Mouse (Mus musculus) urinary bladder, postnatal 36 days (tissue): Measurements from ENCODE around the gene Rufy1.
"Not testable (repeated sequence)": the region's sequence is repeated elsewhere in the genome, so short reads cannot be mapped to it uniquely, and the experiment has no call there.

ENCODE experiments used
- DNase-seq, 2 experiments: peaks; one replicate each; pipeline ENCODE4 v3.0.0; 2022; ENCODE audit warnings: low spot score in 2 of 2, mixed read lengths in 1 of 2

The Rufy1 gene

DNA sequence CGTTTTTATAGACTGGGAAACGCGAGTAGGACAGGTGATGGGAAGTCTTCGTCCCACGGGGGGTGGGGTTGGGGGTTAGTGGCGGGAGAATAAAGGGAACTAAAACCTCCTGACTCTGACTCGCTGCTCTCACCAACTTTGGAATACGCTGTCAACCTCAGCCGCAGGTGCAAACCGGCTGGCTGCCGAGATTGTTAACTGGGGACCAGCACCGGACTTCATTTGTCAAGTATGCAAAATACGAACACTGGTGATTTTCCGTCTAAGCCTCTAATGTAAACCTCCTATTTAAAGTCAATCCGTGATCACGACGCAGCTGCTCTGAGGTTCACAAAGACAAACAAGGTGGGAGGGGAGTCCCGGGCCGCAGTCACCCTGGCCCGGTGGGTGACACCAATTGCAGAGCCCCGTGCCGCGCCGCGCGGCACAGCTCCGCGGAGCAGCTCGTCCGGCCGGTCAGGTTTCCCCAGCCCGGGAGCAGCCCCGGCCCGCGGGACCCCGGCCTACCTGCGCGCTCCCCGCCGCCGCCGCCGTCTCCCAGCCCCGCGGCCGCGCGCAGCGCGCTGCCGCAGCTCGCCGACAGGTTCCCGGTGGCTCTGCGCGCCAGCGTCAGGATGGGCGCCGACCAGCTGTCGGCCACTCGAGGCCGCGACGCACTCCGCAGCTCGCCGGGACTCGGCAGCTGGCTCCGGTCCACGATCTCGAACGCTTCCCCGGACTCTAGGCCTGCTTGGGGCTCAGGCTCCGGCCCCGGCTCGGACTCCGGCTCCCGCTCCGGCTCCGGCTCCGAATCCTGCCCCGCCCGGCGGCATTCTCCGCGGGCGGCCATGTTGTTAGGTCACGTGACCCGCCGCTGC is at the start of gene Rufy1:
Gene Rufy1, minus strand, starts transcription at position 849 of the 857 bp plus-strand sequence.
- peak; percentile 82 to 83 for DNase-seq

DNA sequence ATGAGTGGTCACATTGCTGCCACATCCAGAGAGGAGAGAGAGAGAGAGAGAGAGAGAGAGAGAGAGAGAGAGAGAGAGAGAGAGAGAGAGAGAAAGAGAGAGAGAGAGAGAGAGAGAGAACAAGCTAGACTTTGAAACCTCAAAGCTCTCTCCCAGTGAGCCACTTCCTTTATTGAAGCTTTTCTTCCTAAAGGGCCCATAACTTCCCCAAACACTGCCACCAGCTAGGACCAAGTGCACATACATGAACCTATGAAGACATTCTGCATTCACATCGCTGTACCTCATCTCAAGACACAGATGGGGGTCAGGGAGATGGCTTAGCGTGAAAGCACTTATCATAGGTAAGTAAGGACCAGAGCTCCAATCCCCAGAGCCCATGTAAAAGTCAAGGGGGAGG is 47.1 kb upstream of the Rufy1 start:
- no peak for DNase-seq

DNA sequence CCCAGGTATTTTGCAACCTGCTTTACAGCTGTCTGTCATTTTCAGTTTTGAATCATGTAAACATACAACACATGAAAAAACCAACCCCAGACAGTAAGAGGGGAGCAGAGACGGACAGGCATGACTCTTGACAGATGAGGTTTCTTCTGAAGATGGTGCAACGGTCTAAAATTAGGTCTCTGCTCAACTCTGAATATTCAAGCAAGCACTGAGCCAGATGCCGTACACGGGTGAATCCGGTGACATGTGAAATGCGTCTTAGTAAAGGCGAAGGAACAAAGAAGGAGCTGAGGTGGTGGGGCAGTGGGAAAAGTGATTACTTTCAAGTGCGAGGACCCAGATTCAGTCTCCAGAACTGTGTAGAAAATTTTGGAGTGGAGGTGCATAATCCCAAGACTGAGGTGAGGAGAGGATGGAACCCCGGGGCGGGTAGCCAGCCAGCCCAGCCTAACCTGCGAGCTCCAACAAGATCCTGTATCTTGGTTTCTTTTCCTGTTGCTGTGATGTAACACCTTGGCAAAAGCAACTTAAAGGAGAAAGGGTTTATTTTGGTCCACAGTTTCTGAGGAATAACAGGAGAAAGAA is 46.7 kb upstream of the Rufy1 start:
- DNase-seq = no peak

GRCm38 (mm10) chr11:50476971-50477370 is 46.0 kb upstream of the Rufy1 start:
- DNase-seq = no peak

GRCm38 (mm10) chr11:50473933-50474332 is 43.0 kb upstream of the Rufy1 start:
- DNase-seq = no peak

DNA sequence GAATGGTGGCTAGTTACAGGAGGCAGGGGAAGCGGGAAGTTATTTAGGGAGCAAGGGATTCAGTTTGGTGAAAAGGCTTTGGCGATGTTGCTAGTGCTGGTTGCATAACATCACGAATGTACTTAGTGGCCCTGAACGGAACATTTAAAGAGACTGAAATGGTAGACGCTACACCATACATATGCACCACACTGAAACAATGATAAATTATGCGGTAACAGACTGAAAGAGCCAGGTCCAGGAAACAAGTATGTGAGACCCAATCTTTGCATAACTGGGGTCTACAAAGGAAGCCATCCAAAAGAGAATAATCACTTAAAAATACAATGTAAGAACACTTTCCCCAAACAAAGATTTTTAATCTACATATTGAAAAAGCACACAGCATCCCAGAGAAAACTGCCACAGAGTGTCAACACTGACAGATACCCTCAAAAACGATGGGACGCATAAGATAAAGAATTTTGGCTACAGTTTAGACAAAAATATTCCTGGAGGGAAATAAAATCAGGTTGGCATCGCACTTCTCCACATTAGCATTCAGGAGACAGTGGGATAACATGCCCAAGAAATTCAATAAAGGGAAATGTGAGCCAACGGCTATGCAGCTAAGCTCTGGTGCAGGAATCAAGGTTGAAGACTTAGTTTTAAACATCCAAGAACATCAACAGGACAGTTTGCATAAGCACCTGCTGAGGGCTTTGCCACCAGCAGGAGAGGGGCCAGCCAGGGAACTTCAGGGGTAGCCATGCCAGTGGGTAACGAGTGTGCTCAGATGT is 41.4 kb upstream of the Rufy1 start:
- no peak for DNase-seq

- no peak for DNase-seq
These were observed 30.6 kb upstream of the Rufy1 start for GRCm38 (mm10) chr11:50461481-50461880.

- no peak for DNase-seq
These were observed 28.3 kb upstream of the Rufy1 start for GRCm38 (mm10) chr11:50459250-50459649.

- peak in 1 of 2 experiments; percentile 21 for DNase-seq
These were observed 26.4 kb upstream of the Rufy1 start for GRCm38 (mm10) chr11:50457111-50457911.

- DNase-seq = no peak
These were observed 25.5 kb upstream of the Rufy1 start for GRCm38 (mm10) chr11:50456455-50456854.

DNA sequence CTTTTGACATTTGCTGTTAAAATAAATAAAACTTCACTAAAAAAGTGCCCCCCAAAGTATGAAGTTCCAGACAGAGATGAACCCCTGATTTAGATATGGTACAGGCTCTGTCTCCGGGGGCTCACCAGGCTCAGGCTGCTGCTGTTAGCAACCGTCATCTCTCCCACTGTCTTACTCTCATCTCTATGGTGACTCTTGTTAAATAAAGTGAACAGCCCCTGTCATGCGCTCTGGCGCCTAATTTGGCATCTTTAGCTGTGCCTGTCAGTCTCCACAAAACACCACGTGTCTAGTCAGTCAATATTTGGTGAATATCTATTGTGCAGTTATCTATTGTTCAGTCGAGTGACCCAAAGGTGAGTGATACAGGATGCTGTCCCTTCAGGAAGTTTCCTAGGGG is 24.0 kb upstream of the Rufy1 start:
- DNase-seq = no peak

- DNase-seq = no peak
These were observed 19.3 kb upstream of the Rufy1 start for GRCm38 (mm10) chr11:50450236-50450635.

DNA sequence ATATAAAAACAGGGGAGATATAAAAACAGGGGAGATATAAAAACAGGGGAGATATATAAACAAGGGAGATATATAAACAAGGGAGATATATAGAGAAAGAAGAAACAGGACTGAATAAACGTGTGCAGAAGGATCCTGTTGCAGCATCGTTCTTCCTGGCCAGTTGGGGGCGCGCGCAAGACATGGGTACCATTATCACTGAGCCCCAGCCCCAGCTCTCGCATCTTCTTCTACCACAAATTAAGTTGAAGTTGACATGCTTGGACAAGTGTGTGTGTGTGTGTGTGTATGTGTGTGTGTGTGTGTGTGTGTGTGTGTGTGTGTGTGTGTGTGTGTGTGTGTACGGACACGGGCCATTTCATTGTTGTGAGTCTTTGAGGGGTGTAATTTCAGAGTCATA is 17.2 kb upstream of the Rufy1 start:
- DNase-seq = not testable (repeated sequence)

- no peak for DNase-seq
These were observed 12.5 kb upstream of the Rufy1 start for GRCm38 (mm10) chr11:50443259-50444065.

DNA sequence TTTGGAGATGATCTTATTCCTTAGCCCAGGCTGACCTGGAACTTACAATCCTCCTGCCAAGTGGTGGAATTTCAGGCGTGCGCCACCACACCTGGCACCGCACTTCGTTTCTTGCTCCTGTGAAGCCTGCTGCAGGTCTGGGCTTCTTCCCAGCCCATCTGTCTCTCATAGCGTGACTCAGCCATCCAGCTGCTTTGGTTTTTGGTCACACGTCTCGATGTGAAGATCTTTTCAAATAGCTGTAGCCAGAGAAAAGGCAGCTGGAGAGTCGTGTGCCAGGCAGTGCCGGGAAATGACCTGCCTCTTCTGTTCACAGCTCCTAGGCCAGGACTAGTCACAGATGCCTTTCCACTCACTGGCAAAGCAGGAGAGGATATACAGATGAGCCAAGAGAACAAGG is 10.7 kb upstream of the Rufy1 start:
- peak in 1 of 2 experiments; percentile 10 for DNase-seq

DNA sequence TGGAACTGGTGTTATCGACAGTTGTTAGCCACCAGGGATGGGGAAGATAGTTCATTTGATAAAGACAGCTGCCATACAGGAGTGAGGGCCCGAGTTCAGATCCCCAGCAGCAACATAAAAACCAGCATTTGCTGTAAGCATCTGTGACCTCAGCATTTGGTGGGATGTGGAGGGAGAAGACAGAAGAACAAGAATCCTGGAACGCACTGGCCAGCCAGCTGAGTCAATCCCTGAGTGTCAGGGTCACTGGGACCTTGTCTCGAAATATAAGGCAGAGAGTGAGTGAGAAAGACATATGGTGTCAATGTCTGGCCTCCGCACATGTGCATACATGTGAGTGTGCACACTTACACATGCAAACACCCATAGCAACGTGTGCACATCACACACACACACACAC is 9.8 kb upstream of the Rufy1 start:
- DNase-seq = no peak

DNA sequence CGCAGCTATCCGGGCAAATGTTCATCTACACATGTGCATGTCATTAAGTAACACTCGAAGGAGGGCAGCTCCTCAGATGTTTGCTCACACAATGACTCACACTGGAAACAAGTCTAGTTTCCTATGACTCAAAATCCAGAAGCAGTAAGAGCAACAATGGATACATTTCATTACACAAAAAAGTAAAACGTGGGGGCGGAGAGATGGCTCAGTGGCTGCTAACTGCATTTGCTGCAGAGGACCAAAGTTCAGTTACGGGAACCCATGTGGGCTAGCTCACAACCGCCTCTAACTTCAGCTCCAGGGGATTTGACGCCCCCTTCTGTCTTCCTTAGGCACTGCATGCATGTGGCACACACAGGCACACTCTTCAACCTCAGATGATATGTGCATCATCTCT is 8.9 kb upstream of the Rufy1 start:
- DNase-seq = no peak

- DNase-seq = no peak
These were observed 2.0 kb upstream of the Rufy1 start for GRCm38 (mm10) chr11:50432896-50433295.

DNA sequence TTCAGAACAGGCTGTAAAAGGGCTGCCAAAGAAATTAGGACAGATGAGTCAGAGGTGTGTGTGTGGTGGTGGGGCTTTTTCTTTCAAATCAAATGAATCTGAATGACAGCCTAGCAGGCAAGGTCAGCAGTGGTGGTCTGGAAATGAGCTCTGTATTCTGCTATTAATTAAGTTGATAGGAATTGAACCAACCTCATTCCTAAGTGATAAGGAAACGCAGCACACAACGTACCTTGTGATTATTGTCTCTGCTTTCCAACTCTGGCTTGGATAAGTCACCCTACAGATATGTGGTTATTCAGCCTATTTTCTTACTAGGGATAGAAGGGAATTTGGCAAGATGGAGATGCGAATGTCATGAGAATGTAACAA is 1.1 kb upstream of the Rufy1 start:
- no peak for DNase-seq

DNA sequence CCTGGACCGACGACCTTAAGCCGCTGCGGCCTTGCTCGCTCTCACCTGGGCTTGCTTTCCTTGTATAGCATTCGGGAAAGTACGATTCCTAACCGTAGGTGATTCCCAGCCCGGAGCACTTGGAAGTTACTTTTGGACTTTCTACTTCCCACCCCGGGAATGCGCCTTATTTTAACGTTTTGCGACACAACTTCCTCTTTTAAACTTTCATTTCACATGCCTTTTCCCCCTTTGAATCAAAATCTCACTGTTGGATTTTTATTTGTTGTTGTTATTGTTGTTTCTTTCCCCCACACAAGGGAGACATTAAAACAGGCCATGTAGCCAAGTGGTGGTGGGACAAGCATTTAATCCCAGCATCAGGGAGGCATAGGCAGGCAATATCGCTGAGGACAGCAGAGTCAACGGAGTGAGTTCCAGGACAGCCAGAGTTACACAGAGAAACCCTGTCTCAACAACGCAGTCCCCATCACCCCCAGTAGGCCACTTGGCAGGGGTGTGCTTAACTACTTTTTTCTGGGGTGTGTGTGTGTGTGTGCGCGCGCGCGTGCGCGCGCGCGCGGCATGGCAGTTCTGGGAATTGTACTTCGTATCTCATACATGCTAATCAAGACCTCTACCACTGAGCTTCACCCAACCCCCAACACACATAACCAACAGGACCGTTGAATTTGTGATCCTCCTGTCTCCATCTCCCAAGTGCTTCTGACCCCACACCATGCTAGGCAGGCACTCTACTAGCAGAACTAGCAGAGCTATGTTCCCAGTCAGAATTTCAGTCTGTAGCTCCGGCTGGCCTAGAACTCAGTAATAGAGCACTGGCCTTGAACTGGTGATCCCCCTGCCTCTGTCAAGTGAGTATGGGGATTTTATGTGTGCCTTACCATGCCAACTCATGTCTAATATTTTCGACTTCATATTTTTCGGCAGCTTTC is 476 bp upstream of the Rufy1 start:
- DNase-seq = no peak
